Mouse (Mus musculus) T-helper 2 cell (primary cell): ENCODE results near the gene Gm2030.
"Not testable (repeated sequence)": the region's sequence is repeated elsewhere in the genome, so short reads cannot be mapped to it uniquely, and the experiment has no call there.

Experiments
- in situ Hi-C: fragments of 300-600 bp; cut with MboI, MseI; formaldehyde crosslinking; loops from one replicate; pipeline ENCODE4 v1.15.1; 2025; ENCODE audit warnings: high pct_unique_total_duplicates

The Gm2030 gene

DNA sequence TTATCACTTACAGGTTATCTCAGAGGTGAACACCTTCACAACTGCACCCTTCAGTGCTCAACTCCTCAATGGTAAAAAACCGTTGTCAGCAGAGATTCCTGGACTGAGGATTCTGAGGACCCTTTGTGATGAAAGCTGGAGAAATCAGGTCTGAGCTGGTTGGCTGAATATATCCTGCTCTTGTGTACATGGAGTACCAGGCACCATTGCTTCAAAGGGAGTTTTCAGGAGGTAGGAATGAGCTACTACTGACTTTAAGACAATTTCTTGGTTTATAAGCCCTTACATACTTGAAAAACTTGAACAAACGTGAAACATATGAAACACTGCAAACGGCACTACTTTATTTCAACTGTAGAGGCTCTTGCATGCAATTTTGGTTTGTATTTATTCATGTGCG lies at the start of gene Gm2030:
Gm2030 (minus strand) TSS at position 101 of the 400 bp plus-strand sequence.
- in situ Hi-C loops: not testable (repeated sequence)
